Mouse (Mus musculus) thymus, postnatal 25 days (tissue): Measurements from ENCODE around the gene Maml2.

Experiments used
- DNase-seq: peaks from one replicate; pipeline ENCODE4 v3.0.0; 2022

Gene Maml2

DNA sequence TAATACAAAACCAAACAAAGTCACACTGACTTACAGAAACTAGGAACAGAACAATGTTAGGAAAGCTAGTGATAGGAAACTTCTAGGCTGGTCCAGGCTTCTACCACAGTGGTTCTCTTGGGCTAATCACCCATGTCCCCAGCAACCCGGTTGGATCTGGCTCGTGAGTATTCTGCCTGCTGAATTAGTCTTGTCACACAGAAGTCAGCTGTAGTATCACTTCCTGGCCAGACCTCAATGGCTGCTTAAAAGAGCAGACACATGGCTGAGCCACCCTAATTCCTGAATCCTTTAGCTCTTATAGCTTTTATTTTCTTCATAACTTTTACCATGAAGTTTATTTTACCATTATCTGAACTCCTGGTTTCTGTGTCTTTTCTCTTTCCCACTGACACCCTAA, 13.3 kb downstream of the Maml2 start:
- no peak for DNase-seq

DNA sequence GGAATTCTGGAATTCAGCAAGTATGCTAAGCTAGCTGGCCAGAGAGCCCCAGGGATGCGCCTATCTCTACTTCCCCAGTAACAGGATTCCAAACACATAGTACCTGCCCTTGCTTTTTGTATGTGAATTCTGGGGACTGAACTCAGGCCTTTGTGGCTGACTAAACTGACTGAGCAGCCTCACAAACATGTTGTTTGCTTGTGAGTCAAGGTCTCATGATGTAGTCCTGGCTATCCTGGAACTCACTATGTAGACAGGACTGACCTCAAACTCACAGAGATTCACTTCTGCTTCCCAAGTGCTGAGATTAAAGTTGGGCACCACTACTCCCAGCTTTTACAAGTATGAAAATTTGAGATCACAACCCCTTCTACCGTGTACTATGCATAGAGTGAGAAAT, 16.2 kb downstream of the Maml2 start:
- no peak for DNase-seq

DNA sequence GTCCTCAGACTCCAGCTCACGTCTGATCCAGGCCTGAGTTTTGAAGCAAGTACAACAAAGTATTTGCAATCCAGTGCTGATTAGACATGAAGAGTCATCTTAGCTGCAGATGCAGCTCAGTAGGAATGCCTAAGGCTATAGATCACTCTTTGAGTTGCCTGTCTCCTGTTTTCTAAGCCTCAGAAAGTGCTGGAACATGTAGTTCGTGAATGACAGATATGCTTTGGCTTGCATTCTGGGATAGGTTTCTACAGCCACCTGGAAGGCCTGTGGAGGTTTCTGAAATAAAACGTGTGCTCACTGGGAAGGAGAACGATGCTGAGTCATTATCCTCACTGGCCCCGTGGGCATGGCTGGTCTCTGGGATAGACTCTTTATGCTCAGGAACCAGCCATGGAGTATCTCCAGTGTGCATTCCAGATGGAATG, 16.8 kb downstream of the Maml2 start:
- no peak for DNase-seq

GRCm38 (mm10) chr9:13315393-13315792, 17.6 kb downstream of the Maml2 start:
- DNase-seq: no peak

DNA sequence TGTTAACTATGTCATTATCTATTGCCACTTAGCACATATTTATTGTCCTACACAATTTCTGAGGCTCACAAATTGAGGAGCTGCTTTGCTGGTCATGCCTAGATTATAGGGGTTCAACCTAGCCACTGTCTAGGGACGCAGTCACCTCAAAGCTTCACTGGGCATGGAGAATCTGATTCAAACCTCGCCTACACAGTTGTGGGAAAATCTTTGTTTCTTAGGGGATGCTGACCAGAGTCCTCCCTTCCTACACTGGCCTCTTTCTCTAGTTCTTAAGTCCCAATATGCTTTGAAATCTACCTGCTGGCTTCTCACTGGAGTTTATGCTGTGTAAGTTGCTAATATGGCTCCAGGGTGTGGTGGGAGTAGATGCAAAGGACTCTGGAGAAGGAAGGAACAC, 21.8 kb downstream of the Maml2 start:
- DNase-seq: no peak

DNA sequence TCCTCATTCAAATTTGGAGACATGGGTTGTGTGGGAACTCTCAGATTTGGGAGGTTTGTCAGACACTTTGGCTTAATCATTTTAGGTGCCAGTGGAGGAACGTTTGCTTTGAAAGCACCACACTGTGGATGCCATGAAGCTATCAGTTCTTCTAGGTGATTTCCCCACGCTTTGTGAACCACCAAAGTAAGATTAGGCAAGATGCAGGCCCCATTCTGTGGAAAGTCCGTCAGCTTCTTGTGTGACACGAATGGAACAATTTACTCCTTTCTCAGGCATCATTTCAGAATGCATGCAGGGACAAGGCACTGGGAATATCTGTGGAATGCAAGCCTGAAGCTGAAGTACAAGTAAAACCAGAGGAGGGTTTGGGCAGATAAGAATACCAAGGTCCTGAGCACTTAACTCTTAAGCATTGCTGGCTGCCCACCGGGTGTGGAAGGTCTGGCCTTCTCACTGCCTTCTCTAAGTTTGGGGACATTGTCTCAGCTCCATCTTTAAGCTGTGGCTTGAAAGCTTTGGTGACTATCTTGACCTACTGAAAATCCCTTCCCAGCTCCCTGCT, 23.1 kb downstream of the Maml2 start:
- no peak for DNase-seq

- peak; percentile 25 for DNase-seq
These were observed 25.3 kb downstream of the Maml2 start for GRCm38 (mm10) chr9:13323074-13323473.

GRCm38 (mm10) chr9:13323612-13324011, 25.9 kb downstream of the Maml2 start:
- peak; percentile 43 for DNase-seq

DNA sequence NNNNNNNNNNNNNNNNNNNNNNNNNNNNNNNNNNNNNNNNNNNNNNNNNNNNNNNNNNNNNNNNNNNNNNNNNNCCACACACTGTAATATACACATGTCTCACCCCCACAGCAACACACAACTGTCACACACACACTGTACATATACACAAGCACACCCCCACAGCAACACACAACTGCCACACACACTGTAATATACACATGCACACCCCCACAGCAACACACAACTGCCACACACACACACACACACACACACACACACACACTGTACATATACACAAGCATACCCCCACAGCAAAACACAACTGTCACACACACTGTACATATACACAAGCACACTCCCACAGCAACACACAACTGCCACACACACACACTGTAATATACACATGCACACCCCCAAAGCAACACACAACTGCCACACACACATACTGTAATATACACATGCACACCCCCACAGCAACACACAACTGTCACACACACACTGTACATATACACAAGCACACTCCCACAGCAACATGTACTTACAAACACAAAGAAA, 116.5 kb downstream of the Maml2 start:
- no peak for DNase-seq

GRCm38 (mm10) chr9:13425031-13425940, 127.5 kb downstream of the Maml2 start:
- DNase-seq: peak; percentile 12

- DNase-seq: no peak
These were observed 131.8 kb downstream of the Maml2 start for GRCm38 (mm10) chr9:13429477-13430125.

DNA sequence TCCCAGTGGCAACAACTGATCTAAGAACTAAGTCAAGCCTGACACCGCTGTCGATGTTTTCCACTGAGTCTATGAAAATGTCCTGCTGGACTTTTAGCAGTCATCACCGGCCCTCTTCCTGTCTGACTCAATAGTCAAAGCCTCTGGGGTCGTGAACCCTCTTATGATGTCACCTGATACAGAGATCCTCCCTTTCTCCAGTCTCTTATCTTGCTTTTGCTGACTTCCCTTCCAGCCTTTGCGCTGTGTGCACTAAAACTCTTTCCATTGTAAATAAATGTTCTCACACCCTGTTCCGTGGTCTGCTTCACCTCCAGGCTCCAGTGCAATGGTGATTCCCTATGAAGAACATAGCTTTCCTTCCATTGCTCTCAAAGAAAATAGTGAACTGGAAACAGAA, 132.5 kb downstream of the Maml2 start:
- no peak for DNase-seq

DNA sequence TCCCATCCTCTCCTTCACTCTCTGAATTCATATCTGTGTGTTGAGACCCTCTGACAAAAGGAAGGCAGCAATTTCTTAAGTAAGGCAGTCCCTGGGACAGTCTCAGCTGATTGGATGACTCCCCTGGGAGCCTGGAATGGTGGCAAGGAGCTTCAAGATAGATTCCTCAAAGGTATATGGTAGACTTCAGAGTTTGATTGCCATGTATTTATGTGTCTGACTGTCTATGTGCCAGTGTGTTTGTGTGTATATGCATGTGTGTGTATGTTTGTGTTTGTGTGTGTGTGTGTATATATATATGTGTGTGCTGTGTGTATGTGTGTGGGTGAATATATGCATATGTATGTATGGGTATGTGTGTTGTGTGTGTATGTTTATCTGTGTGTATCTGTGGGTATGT, 133.0 kb downstream of the Maml2 start:
- DNase-seq: no peak

DNA sequence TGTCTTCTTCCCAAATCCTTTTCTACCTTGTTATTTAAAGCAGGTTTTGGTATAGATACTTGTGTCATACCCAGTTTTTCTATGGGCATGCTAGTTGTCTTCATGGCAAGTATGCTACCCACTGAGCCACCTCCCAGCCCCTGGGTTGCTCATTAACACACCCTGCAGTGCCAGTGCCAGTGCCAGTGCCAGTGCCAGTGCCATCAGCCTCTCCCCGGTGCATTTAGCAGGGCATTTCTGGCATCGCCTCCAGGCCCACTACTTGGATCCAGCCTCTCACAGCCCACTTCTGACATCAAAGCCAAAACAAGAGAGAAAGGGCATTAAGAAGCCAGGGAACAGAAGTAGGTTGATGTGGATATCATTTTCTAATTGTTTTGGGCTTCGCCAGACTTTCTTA, 133.9 kb downstream of the Maml2 start:
- DNase-seq: no peak

GRCm38 (mm10) chr9:13433501-13434090, 135.8 kb downstream of the Maml2 start:
- no peak for DNase-seq

DNA sequence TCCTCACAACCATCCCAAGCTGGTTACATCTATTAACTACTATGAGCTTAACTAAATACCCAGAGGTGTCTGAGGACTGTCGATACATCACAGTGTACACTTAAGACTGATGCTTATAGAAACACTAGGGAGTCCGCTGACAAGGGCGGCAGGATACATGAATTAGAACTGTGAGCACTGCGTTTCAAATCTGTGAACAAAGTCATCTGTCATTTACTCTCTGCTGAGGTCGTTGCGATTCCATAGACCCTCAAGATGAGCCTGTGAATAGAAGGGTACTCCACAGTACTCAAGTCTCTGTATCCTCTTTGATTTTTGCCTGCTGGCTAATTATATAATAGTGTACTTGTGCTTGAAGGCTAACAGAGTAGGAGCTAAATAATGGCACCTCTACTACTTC, 143.2 kb downstream of the Maml2 start:
- DNase-seq: no peak

DNA sequence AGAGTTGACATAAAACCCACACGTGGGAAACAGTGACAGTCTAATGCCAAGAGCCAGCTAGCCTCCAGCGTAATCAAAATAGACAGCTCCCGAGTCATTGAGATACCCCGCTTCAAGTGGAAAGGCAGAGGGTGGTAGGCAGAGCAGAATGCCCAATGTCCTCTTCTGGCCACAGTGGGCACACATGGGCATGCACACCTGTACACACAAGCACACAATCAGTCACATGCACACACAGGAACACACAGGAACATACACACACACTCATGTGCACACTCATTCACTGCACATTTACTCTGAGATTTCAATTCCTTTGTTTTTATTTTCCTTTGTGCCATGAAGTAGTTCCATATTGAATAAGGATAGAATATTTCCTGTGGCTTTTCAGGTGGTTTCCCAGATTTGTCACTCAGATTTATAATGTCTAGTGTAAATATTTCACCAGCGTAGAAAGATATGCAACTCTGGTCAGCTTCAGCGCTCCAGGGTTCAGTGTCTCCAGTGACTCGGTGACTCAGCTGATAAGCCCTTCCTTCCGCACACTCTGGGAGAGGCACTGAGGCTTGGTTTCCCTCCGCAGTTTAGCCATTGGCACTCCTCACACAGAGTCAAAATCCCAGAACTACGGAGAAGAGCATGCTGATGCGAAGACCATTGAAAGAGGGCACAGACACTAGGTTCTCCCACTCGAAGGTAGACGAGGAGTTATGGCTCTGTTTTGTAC, 144.4 kb downstream of the Maml2 start:
- no peak for DNase-seq

DNA sequence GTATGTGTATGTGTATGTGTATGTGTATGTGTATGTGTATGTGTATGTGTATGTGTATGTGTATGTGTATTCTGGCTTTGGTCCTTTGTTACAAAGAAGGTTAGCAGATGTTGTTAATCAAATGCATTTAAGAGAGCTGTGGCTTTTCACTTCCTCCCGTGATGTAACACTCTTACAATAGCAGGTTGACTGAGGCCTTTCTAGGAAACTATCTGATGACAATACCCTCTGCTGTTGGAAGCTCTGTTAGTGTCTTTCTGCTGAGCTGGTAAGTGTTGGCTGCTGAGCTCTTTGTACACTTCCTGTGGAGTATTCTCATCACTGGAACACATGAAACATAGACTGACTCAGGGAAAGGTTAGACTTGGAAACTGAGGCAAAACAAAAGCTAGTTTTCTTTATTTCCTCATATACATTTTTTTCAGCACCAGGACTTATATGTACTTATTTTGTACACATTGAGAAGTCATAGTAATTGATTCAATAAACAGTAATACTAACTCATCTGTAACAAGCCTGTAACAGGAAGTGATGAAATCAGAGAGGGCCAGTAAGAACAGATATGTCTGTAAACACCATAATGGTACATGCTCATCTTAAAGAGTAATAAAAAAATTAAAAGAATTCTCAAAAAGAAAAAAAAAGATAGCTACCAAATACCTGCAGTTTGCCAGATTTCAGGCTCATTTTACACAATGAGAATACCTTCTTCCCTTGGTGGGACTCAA, 145.9 kb downstream of the Maml2 start:
- DNase-seq: no peak

- no peak for DNase-seq
These were observed 148.5 kb downstream of the Maml2 start for GRCm38 (mm10) chr9:13446236-13446635.

GRCm38 (mm10) chr9:13446703-13447285, 149.0 kb downstream of the Maml2 start, which contains the start of gene Gm17571:
Gene Gm17571, minus strand, starts transcription at chr9:13446753.
- no peak for DNase-seq

GRCm38 (mm10) chr9:13448716-13449115, 151.0 kb downstream of the Maml2 start:
- DNase-seq: no peak
